Mouse (Mus musculus): ENCODE measurements around the gene Tmc1.

Tmc1 gene

GRCm38 (mm10) chr19:20797558-20798101 is 156.4 kb downstream of the Tmc1 start:
- no peak for DNase-seq (ENCODE audit: low spot score)

GRCm38 (mm10) chr19:20796001-20796400 is 158.0 kb downstream of the Tmc1 start:
- no peak for DNase-seq (ENCODE audit: low spot score)

- DNase-seq (ENCODE audit: low spot score), result no peak
These were observed 159.0 kb downstream of the Tmc1 start for GRCm38 (mm10) chr19:20794999-20795398.

DNA sequence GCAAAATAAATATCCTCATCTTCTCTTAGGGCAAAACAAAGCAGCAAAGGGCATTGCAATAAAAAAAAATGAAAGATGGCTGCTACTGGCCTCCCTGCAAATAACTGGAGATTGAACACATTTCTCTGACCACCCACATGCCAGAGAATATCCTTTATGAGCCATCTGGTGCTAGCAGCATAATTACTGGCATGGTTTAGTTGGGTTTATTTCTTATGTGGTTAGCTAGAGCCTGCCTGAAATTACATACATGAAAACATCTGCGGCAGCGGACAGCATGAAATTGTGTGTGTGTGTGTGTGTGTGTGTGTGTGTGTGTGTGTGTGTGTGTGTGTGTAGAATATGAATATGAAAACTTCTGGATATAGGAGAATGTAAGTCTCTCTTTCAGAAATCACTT is 161.2 kb downstream of the Tmc1 start:
- DNase-seq (ENCODE audit: low spot score), result no peak

- no peak for DNase-seq (ENCODE audit: low spot score)
These were observed 166.7 kb downstream of the Tmc1 start for GRCm38 (mm10) chr19:20787289-20787688.

- DNase-seq (ENCODE audit: low spot score), result no peak
These were observed 178.3 kb downstream of the Tmc1 start for GRCm38 (mm10) chr19:20775681-20776080.

GRCm38 (mm10) chr19:20773941-20774340 is 180.1 kb downstream of the Tmc1 start:
- no peak for DNase-seq (ENCODE audit: low spot score)

- no peak for DNase-seq (ENCODE audit: low spot score)
These were observed 189.8 kb downstream of the Tmc1 start for GRCm38 (mm10) chr19:20764214-20764613.

- DNase-seq (ENCODE audit: low spot score), result no peak
These were observed 192.2 kb downstream of the Tmc1 start for GRCm38 (mm10) chr19:20761675-20762426.

GRCm38 (mm10) chr19:20761119-20761518 is 192.9 kb downstream of the Tmc1 start:
- DNase-seq (ENCODE audit: low spot score), result no peak

DNA sequence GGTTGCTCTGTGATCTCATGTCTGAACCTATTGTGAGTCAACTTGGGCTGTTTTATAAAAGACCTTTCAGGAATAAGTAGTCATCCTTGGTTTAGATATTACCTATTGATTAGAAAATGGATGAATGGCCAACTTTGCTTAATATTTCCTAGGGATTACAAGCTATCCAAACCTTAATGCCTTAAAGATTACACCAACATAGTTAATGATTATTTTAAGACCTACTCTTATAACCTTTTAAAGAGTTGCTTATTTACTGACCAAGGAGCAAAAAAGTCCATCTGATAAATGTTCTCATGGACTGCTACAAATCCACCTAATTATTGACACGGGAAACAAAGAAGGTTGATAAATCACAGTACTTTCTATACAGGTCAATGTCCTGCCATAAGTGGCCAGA is 209.4 kb downstream of the Tmc1 start:
- DNase-seq (ENCODE audit: low spot score), result no peak
